Mouse (Mus musculus) hindbrain, embryonic 14.5 days (tissue): Measurements from ENCODE around the gene Mvd. TPM values are rescaled to one million over a fixed set of nuclear protein-coding genes. Genes with fewer than 3 reads are reported as not detected.
A peak's percentile ranks its signal among the peaks of the same experiment; 100 is the strongest.

ENCODE experiments used
- ATAC-seq: fragments of 200-750 bp; cut with Nextera tagmentation; 2 replicates; pipeline ENCODE4 v1.8.0; 2017; ENCODE audit warnings: moderate number of reproducible peaks, mild to moderate bottlenecking, moderate TSS enrichment, moderate library complexity; ENCODE audit not compliant: low FRiP score
- DNase-seq: peaks from one replicate; pipeline ENCODE4 v3.0.0-alpha.2; 2015; ENCODE audit warnings: low spot score
- H3K27ac ChIP-seq: fragments of 300-500 bp; sonication (generic); 2 replicates; pipeline ENCODE4 v1.5.1; 2014; ENCODE audit warnings: mild to moderate bottlenecking, moderate library complexity
- H3K27me3 ChIP-seq: fragments of 300-500 bp; sonication (generic); 2 replicates; pipeline ENCODE4 v1.6.1; 2014; ENCODE audit warnings: mild to moderate bottlenecking, low read length, mixed read lengths; ENCODE audit not compliant: control insufficient read depth, insufficient read depth
- H3K36me3 ChIP-seq: fragments of 300-500 bp; sonication (generic); replicated peaks from 2 replicates; pipeline ENCODE4 v1.6.1; 2014; ENCODE audit not compliant: control insufficient read depth, insufficient read depth
- H3K4me1 ChIP-seq: fragments of 300-500 bp; sonication (generic); replicated peaks from 2 replicates; pipeline ENCODE4 v1.6.1; 2014; ENCODE audit warnings: antibody characterized with exemption, low read length, mixed read lengths; ENCODE audit not compliant: control insufficient read depth, insufficient read depth
- H3K4me2 ChIP-seq: fragments of 300-500 bp; sonication (generic); replicated peaks from 2 replicates; pipeline ENCODE4 v1.6.1; 2014; ENCODE audit warnings: mild to moderate bottlenecking, moderate library complexity
- H3K4me3 ChIP-seq: fragments of 300-500 bp; sonication (generic); replicated peaks from 2 replicates; pipeline ENCODE4 v1.5.1; 2014; ENCODE audit warnings: mild to moderate bottlenecking, low read length
- H3K9ac ChIP-seq: fragments of 300-500 bp; sonication (generic); 2 replicates; pipeline ENCODE4 v1.6.1; 2014
- H3K9me3 ChIP-seq: fragments of 300-500 bp; sonication (generic); 2 replicates; pipeline ENCODE4 v1.6.1; 2016; ENCODE audit warnings: low read length; ENCODE audit not compliant: control insufficient read depth
- WGBS: fragments of 180-500 bp; shearing (Covaris S2); extraction: QIAGEN DNeasy Blood & Tissue Kit; methylation state at CpG from one replicate; pipeline ENCODE4 v1.1.7; 2014; 5-methylcytosine and 5-hydroxymethylcytosine counted together
- polyA plus RNA-seq: library from polyadenylated mRNA; unstranded; fragments of >200 nt; fragmentation: Nextera tagmentation; extraction: Ambion mirVana; gene quantifications from 2 replicates; pipeline ENCODE4 v1.2.1, GENCODE M21; 2014

Mvd gene
- polyA plus RNA-seq, 1 experiment from 2014 or later: 61.3 TPM

- ATAC-seq: no peak
- Histone ChIP-seq H3K4me1 (peaks cover 9% of the 10 kb centered on the region), H3K9ac (peak overlapping the region; percentile 46), H3K4me2 (peak overlapping the region; percentile 52), H3K27me3 (peaks cover 6% of the 10 kb centered on the region; the same call in 1 of the 2 replicates), H3K36me3 (peaks cover 36% of the 10 kb centered on the region), H3K9me3 (no peaks in the 10 kb centered on the region), H3K27ac (no peak overlapping the region), H3K4me3 (peak overlapping the region; percentile 30)
- 44% methylated on average over 18 of the region's 18 CpGs for WGBS
- DNase-seq: no peak
Measured at GRCm38 (mm10) chr8:122431694-122432442, 11.4 kb downstream of the Mvd start.

- WGBS: 78% methylated on average over 3 of the region's 3 CpGs
Measured at GRCm38 (mm10) chr8:122430646-122431045, 12.6 kb downstream of the Mvd start.

GRCm38 (mm10) chr8:122430058-122430636 lies 13.1 kb downstream of the Mvd start:
- ATAC-seq (no peak), DNase-seq (no peak)
- no peak overlapping the region for H3K27ac ChIP-seq
- no peak overlapping the region for H3K4me3 ChIP-seq
- 86% methylated on average over 10 of the region's 10 CpGs for WGBS
- H3K9me3 ChIP-seq: no peaks in the 10 kb centered on the region
- H3K4me1 ChIP-seq: peaks cover 9% of the 10 kb centered on the region
- H3K36me3 ChIP-seq: peaks cover 19% of the 10 kb centered on the region
- peaks cover 6% of the 10 kb centered on the region; the same call in 1 of the 2 replicates for H3K27me3 ChIP-seq
- H3K4me2 ChIP-seq: no peak overlapping the region
- no peak overlapping the region for H3K9ac ChIP-seq

More at GRCm38 (mm10) chr8:122430646-122431045, 12.6 kb downstream of the Mvd start:
- Histone ChIP-seq H3K36me3 (peaks cover 24% of the 10 kb centered on the region), H3K9me3 (no peaks in the 10 kb centered on the region), H3K4me3 (no peak overlapping the region), H3K27me3 (peaks cover 6% of the 10 kb centered on the region; the same call in 1 of the 2 replicates), H3K9ac (no peak overlapping the region), H3K4me1 (peaks cover 9% of the 10 kb centered on the region), H3K27ac (no peak overlapping the region), H3K4me2 (no peak overlapping the region)
- no peak for DNase-seq
- no peak for ATAC-seq

- Histone ChIP-seq H3K9me3 (no peaks in the 10 kb centered on the region), H3K9ac (no peak overlapping the region), H3K4me2 (no peak overlapping the region), H3K27me3 (peaks cover 6% of the 10 kb centered on the region; the same call in 1 of the 2 replicates), H3K4me3 (no peak overlapping the region), H3K36me3 (peaks cover under 1% of the 10 kb centered on the region; the same call in 1 of the 2 replicates), H3K4me1 (peaks cover 9% of the 10 kb centered on the region), H3K27ac (no peak overlapping the region)
- 90% methylated on average over 9 of the region's 9 CpGs for WGBS
- ATAC-seq (no peak), DNase-seq (no peak)
Measured at GRCm38 (mm10) chr8:122428163-122428562, 15.1 kb downstream of the Mvd start.

- peaks cover 6% of the 10 kb centered on the region for H3K4me1 ChIP-seq
- WGBS: 90% methylated on average over 7 of the region's 7 CpGs
- DNase-seq: no peak
- no peaks in the 10 kb centered on the region for H3K9me3 ChIP-seq
- no peak overlapping the region for H3K4me3 ChIP-seq
- no peaks in the 10 kb centered on the region for H3K36me3 ChIP-seq
- no peak overlapping the region for H3K9ac ChIP-seq
- ATAC-seq: no peak
- H3K27ac ChIP-seq: no peak overlapping the region
- no peak overlapping the region for H3K4me2 ChIP-seq
- peaks cover under 1% of the 10 kb centered on the region; the same call in 1 of the 2 replicates for H3K27me3 ChIP-seq
Measured at GRCm38 (mm10) chr8:122427607-122428006, 15.6 kb downstream of the Mvd start.

GRCm38 (mm10) chr8:122426145-122426544 lies 17.1 kb downstream of the Mvd start:
- Histone ChIP-seq H3K27me3 (no peaks in the 10 kb centered on the region), H3K9ac (no peak overlapping the region), H3K9me3 (no peaks in the 10 kb centered on the region), H3K4me3 (no peak overlapping the region), H3K4me2 (no peak overlapping the region), H3K27ac (no peak overlapping the region), H3K4me1 (no peaks in the 10 kb centered on the region), H3K36me3 (no peaks in the 10 kb centered on the region)
- no peak for ATAC-seq
- DNase-seq: no peak
- 81% methylated on average over 9 of the region's 9 CpGs for WGBS

- 51% methylated on average over 5 of the region's 5 CpGs for WGBS
- Histone ChIP-seq H3K9me3 (no peaks in the 10 kb centered on the region), H3K4me2 (no peak overlapping the region), H3K27ac (no peak overlapping the region), H3K4me1 (no peaks in the 10 kb centered on the region), H3K4me3 (no peak overlapping the region), H3K9ac (no peak overlapping the region), H3K36me3 (peaks cover 7% of the 10 kb centered on the region), H3K27me3 (no peaks in the 10 kb centered on the region)
- ATAC-seq (no peak), DNase-seq (no peak)
Measured at GRCm38 (mm10) chr8:122423659-122424058, 19.6 kb downstream of the Mvd start.

- Histone ChIP-seq H3K4me3 (no peak overlapping the region), H3K4me2 (no peak overlapping the region), H3K27ac (no peak overlapping the region), H3K9ac (no peak overlapping the region), H3K36me3 (peaks cover 12% of the 10 kb centered on the region), H3K4me1 (no peaks in the 10 kb centered on the region), H3K9me3 (no peaks in the 10 kb centered on the region), H3K27me3 (no peaks in the 10 kb centered on the region)
- DNase-seq (no peak), ATAC-seq (no peak)
- WGBS: 85% methylated on average over 24 of the region's 24 CpGs
Measured at GRCm38 (mm10) chr8:122423217-122423616, 20.0 kb downstream of the Mvd start.

- no peak within 1 kb of the TSS for H3K9ac ChIP-seq
- H3K9me3 ChIP-seq: no peaks in the 10 kb centered on the region
- ATAC-seq: no peak
- H3K27me3 ChIP-seq: no peaks in the 10 kb centered on the region
- no peak within 1 kb of the TSS for H3K27ac ChIP-seq
- no peak within 1 kb of the TSS for H3K4me2 ChIP-seq
- DNase-seq: no peak
- no peak within 1 kb of the TSS for H3K4me3 ChIP-seq
- 85% methylated on average over 14 of the region's 14 CpGs for WGBS
- H3K4me1 ChIP-seq: no peaks in the 10 kb centered on the region
- H3K36me3 ChIP-seq: peaks cover 28% of the 10 kb centered on the region
Measured at GRCm38 (mm10) chr8:122421376-122422070, 21.7 kb downstream of the Mvd start, which contains the start of gene Il17c. Il17c (plus strand) TSS chr8:122422020.
